Mouse (Mus musculus) MEL (cell line): ENCODE data around the gene Tmem132d. TPM values are rescaled to one million over a fixed set of nuclear protein-coding genes. Genes with fewer than 3 reads are reported as not detected.

Experiments used
- DNase-seq: peaks from one replicate; pipeline ENCODE4 v3.0.0; 2011; ENCODE audit warnings: low read depth, low spot score
- H3K27ac ChIP-seq: 2 replicates; pipeline ENCODE4 v1.5.1; 2012; ENCODE audit warnings: low read depth, mild to moderate bottlenecking, control low read depth, low read length, moderate library complexity; ENCODE audit not compliant: control insufficient read depth
- H3K27me3 ChIP-seq, 2 experiments: fragments of 150-350 bp in 1 of 2; sonication (generic) in 1 of 2; 2 replicates each; pipeline ENCODE4 v1.6.1; 2012; ENCODE audit warnings: low read length in 2 of 2, mild to moderate bottlenecking in 2 of 2, improper control_type of control experiment in 1 of 2, moderate library complexity in 1 of 2; ENCODE audit not compliant: insufficient read depth in 2 of 2, control insufficient read depth in 1 of 2
- H3K36me3 ChIP-seq, 2 experiments: 2 replicates each; pipeline ENCODE4 v1.6.1; 2012 to 2014; ENCODE audit warnings: low read length in 2 of 2, improper control_type of control experiment in 1 of 2, inconsistent platforms in 1 of 2, mild to moderate bottlenecking in 1 of 2; ENCODE audit not compliant: insufficient read depth in 2 of 2, control insufficient read depth in 1 of 2
- H3K4me1 ChIP-seq, 2 experiments: fragments of 150-350 bp in 1 of 2; sonication (generic) in 1 of 2; 2 replicates each; pipeline ENCODE4 v1.6.1; 2012; ENCODE audit warnings: low read length in 2 of 2, improper control_type of control experiment in 1 of 2, mild to moderate bottlenecking in 1 of 2; ENCODE audit not compliant: insufficient read depth in 2 of 2, control insufficient read depth in 1 of 2
- H3K4me3 ChIP-seq, 2 experiments: fragments of 150-350 bp in 1 of 2; sonication (generic) in 1 of 2; 2 replicates each; pipeline ENCODE4 v1.5.1; 2012; ENCODE audit warnings: low read depth in 2 of 2, low read length in 2 of 2, mild to moderate bottlenecking in 2 of 2, moderate library complexity in 2 of 2, control low read depth in 1 of 2, improper control_type of control experiment in 1 of 2; ENCODE audit not compliant: control insufficient read depth in 1 of 2, insufficient read depth in 1 of 2
- H3K79me2 ChIP-seq: 2 replicates; pipeline ENCODE4 v1.6.1; 2012; ENCODE audit warnings: mild to moderate bottlenecking, low read length, moderate library complexity; ENCODE audit not compliant: control insufficient read depth, poor library complexity, insufficient read depth
- H3K9ac ChIP-seq: 2 replicates; pipeline ENCODE4 v1.6.1; 2012; ENCODE audit warnings: low read depth, mild to moderate bottlenecking, control low read depth, low read length, moderate library complexity; ENCODE audit not compliant: control insufficient read depth, poor library complexity, severe bottlenecking
- H3K9me3 ChIP-seq: fragments of 150-350 bp; sonication (generic); replicated peaks from 2 replicates; pipeline ENCODE4 v1.6.1; 2012; ENCODE audit warnings: mild to moderate bottlenecking, low read length, improper control_type of control experiment, moderate library complexity; ENCODE audit not compliant: insufficient read depth
- CHD1 ChIP-seq: IDR thresholded peaks from 2 replicates; pipeline ENCODE4 v1.6.1; 2012; ENCODE audit warnings: low read depth, mild to moderate bottlenecking, inconsistent platforms, low read length, improper control_type of control experiment
- CHD2 ChIP-seq: IDR thresholded peaks from 2 replicates; pipeline ENCODE4 v1.6.1; 2011; ENCODE audit warnings: low read length, improper control_type of control experiment
- CTCF ChIP-seq, 3 experiments: IDR thresholded peaks in 2 of 3; conservative IDR thresholded peaks in 1 of 3; 2 replicates each; pipeline ENCODE4 v1.5.1; 2011 to 2012; ENCODE audit warnings: low read length in 3 of 3, low read depth in 2 of 3, mild to moderate bottlenecking in 2 of 3, improper control_type of control experiment in 1 of 3, inconsistent platforms in 1 of 3, mixed read lengths in 1 of 3, moderate library complexity in 1 of 3; ENCODE audit not compliant: control insufficient read depth in 1 of 3, insufficient read depth in 1 of 3, poor library complexity in 1 of 3, severe bottlenecking in 1 of 3
- E2F4 ChIP-seq: IDR thresholded peaks from 2 replicates; pipeline ENCODE4 v1.6.1; 2011; ENCODE audit warnings: low read depth, low read length, improper control_type of control experiment, borderline replicate concordance
- ELF1 ChIP-seq: IDR thresholded peaks from 2 replicates; pipeline ENCODE4 v1.6.1; 2014; ENCODE audit warnings: low read depth, mild to moderate bottlenecking, inconsistent platforms, low read length, improper control_type of control experiment, moderate library complexity
- GATA1 ChIP-seq: IDR thresholded peaks from 2 replicates; pipeline ENCODE4 v1.6.1; 2011; ENCODE audit warnings: low read depth, low read length, improper control_type of control experiment
- JUND ChIP-seq: IDR thresholded peaks from 2 replicates; pipeline ENCODE4 v1.6.1; 2011; ENCODE audit warnings: low read depth, mild to moderate bottlenecking, improper control_type of control experiment, low read length
- KAT2A ChIP-seq: conservative IDR thresholded peaks from 2 replicates; pipeline ENCODE4 v1.6.1; 2012; ENCODE audit warnings: low read depth, low read length, improper control_type of control experiment, inconsistent platforms
- MAZ ChIP-seq: IDR thresholded peaks from 2 replicates; pipeline ENCODE4 v1.6.1; 2012; ENCODE audit warnings: low read depth, mild to moderate bottlenecking, inconsistent platforms, low read length, improper control_type of control experiment
- MEF2A ChIP-seq: IDR thresholded peaks from 2 replicates; pipeline ENCODE4 v1.6.1; 2014; ENCODE audit warnings: low read depth, mild to moderate bottlenecking, inconsistent platforms, low read length, improper control_type of control experiment; ENCODE audit not compliant: poor library complexity, insufficient replicate concordance, severe bottlenecking; ENCODE audit errors: extremely low read depth
- MXI1 ChIP-seq: IDR thresholded peaks from 2 replicates; pipeline ENCODE4 v1.6.1; 2011; ENCODE audit warnings: mild to moderate bottlenecking, low read depth, low read length, improper control_type of control experiment
- MYB ChIP-seq: IDR thresholded peaks from 2 replicates; pipeline ENCODE4 v1.6.1; 2011; ENCODE audit warnings: mild to moderate bottlenecking, low read depth, low read length, improper control_type of control experiment
- MYC ChIP-seq: IDR thresholded peaks from 2 replicates; pipeline ENCODE4 v1.6.1; 2011; ENCODE audit warnings: low read depth, mild to moderate bottlenecking, low read length, improper control_type of control experiment, moderate library complexity
- NELFE ChIP-seq: IDR thresholded peaks from 2 replicates; pipeline ENCODE4 v1.6.1; 2011; ENCODE audit warnings: low read depth, low read length, improper control_type of control experiment
- NRF1 ChIP-seq: IDR thresholded peaks from 2 replicates; pipeline ENCODE4 v1.6.1; 2014; ENCODE audit warnings: low read depth, mild to moderate bottlenecking, inconsistent platforms, low read length, improper control_type of control experiment, moderate library complexity; ENCODE audit not compliant: poor library complexity, insufficient read depth, severe bottlenecking
- POLR2AphosphoS2 ChIP-seq: IDR thresholded peaks from 2 replicates; pipeline ENCODE4 v1.6.1; 2011; ENCODE audit warnings: low read length, improper control_type of control experiment
- POLR2AphosphoS5 ChIP-seq: IDR thresholded peaks from 2 replicates; pipeline ENCODE4 v1.6.1; 2012; ENCODE audit warnings: low read depth, borderline replicate concordance, mild to moderate bottlenecking, inconsistent platforms, low read length, moderate library complexity, mixed read lengths
- RAD21 ChIP-seq: IDR thresholded peaks from 2 replicates; pipeline ENCODE4 v1.6.1; 2011; ENCODE audit warnings: mild to moderate bottlenecking, low read depth, low read length, improper control_type of control experiment
- RCOR1 ChIP-seq: IDR thresholded peaks from 2 replicates; pipeline ENCODE4 v1.6.1; 2012; ENCODE audit warnings: low read depth, mild to moderate bottlenecking, inconsistent platforms, low read length, improper control_type of control experiment
- SIN3A ChIP-seq: IDR thresholded peaks from 2 replicates; pipeline ENCODE4 v1.6.1; 2012; ENCODE audit warnings: low read length, improper control_type of control experiment, inconsistent platforms
- SMC3 ChIP-seq: IDR thresholded peaks from 2 replicates; pipeline ENCODE4 v1.6.1; 2011; ENCODE audit warnings: low read depth, low read length, improper control_type of control experiment
- TBP ChIP-seq: IDR thresholded peaks from 2 replicates; pipeline ENCODE4 v1.8.0; 2011; ENCODE audit warnings: low read depth, low read length, improper control_type of control experiment
- TCF12 ChIP-seq: IDR thresholded peaks from 2 replicates; pipeline ENCODE4 v1.6.1; 2014; ENCODE audit warnings: low read depth, mild to moderate bottlenecking, inconsistent platforms, low read length, improper control_type of control experiment, moderate library complexity
- USF1 ChIP-seq: IDR thresholded peaks from 2 replicates; pipeline ENCODE4 v1.6.1; 2014; ENCODE audit warnings: low read depth, mild to moderate bottlenecking, inconsistent platforms, low read length, improper control_type of control experiment, moderate library complexity
- USF2 ChIP-seq, 2 experiments: IDR thresholded peaks; 2 replicates each; pipeline ENCODE4 v1.6.1; 2011 to 2012; ENCODE audit warnings: improper control_type of control experiment in 2 of 2, low read length in 2 of 2, borderline replicate concordance in 1 of 2, inconsistent platforms in 1 of 2, low read depth in 1 of 2, mild to moderate bottlenecking in 1 of 2; ENCODE audit not compliant: insufficient read depth in 1 of 2
- ZKSCAN1 ChIP-seq: IDR thresholded peaks from 2 replicates; pipeline ENCODE4 v1.6.1; 2012; ENCODE audit warnings: low read depth, mild to moderate bottlenecking, inconsistent platforms, low read length, improper control_type of control experiment, moderate library complexity
- polyA plus RNA-seq, 2 experiments: library from polyadenylated mRNA; stranded (reverse) in 1 of 2; unstranded in 1 of 2; fragments of >175 nt in 1 of 2; fragments of >200 nt in 1 of 2; gene quantifications; 2 replicates each; pipeline versions ENCODE4 v1.2.1 to v1.2.4; 2012; ENCODE audit warnings: low replicate concordance in 2 of 2, low read depth in 1 of 2; ENCODE audit not compliant: insufficient read length in 2 of 2, insufficient read depth in 1 of 2, missing spikeins in 1 of 2
- total RNA-seq: library from RNA; depleted of rRNA; stranded (reverse); fragments of 300-350 nt; gene quantifications from 2 replicates; pipeline ENCODE4 v1.2.3, GENCODE M21; 2012

The Tmem132d gene
- total and polyA plus RNA-seq, 3 experiments: not detected

DNA sequence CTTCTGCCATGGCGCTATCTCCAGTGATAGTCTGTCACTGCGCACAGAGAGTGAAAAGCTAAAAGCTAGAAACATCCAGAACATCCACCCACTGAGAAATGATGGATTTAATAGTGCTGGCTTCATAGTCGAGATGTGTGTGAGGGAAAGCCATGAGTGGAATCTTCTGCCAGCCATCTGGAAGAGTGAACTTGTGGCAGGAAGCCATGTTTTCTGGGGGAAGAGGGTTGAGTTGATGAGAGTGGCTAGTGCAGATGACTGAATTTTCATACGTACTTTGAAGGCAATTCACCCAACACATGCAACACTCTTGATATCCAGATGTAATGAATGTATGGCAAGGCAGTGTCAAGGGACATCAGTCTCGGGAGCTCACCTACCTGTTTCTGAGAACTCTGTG is 342.3 kb downstream of the Tmem132d start:
- no peak overlapping the region for H3K9ac ChIP-seq
- no peaks in the 10 kb centered on the region for H3K27me3 ChIP-seq
- DNase-seq: no peak
- H3K27ac ChIP-seq: no peak overlapping the region
- no peaks in the 10 kb centered on the region for H3K79me2 ChIP-seq
- no peaks in the 10 kb centered on the region for H3K9me3 ChIP-seq
- no peaks in the 10 kb centered on the region for H3K4me1 ChIP-seq
- no peaks in the 10 kb centered on the region for H3K36me3 ChIP-seq
- no peak for TF ChIP-seq POLR2AphosphoS5
- TF ChIP-seq ZKSCAN1: no peak
- no peak for TF ChIP-seq TBP
- TF ChIP-seq JUND: no peak
- no peak for TF ChIP-seq RAD21
- no peak for TF ChIP-seq USF1
- no peak for TF ChIP-seq MYB
- TF ChIP-seq CTCF (IDR thresholded peaks at IDR 0.05 in 2 of 3, conservative IDR thresholded peaks at IDR 0.05 in 1 of 3; ENCODE audit: control insufficient read depth in 1 of 3, insufficient read depth in 1 of 3, low read depth in 2 of 3, low read length in 3 of 3, poor library complexity in 1 of 3, severe bottlenecking in 1 of 3): no peak
- no peak for TF ChIP-seq NELFE
- no peak overlapping the region for H3K4me3 ChIP-seq

DNA sequence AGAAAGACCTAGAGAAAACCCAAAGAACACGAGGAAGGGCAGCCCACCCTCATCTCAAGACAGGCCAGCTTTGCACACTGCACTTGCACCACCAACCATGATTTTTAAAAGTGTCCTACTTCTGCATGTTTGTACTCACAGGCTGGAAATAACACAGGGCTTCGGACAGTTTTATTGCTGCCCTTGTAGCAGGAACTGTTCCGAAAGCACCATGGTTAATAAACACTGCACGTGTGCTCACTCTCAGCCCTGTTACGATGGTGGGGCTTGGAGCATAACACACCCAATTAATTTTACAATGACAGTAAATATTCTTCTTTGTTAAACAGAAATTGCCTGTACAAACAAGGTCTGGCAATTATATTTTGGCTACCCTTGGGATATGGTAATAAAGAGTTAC is 357.4 kb downstream of the Tmem132d start:
- no peak for DNase-seq
- H3K36me3 ChIP-seq: no peaks in the 10 kb centered on the region
- H3K4me1 ChIP-seq: no peaks in the 10 kb centered on the region
- no peak overlapping the region for H3K9ac ChIP-seq
- H3K79me2 ChIP-seq: no peaks in the 10 kb centered on the region
- TF ChIP-seq RCOR1 (no peak), SIN3A (no peak), USF1 (no peak), MAZ (no peak), KAT2A (no peak), ELF1 (no peak), USF2 (IDR thresholded peaks at IDR 0.05; ENCODE audit: borderline replicate concordance in 1 of 2, insufficient read depth in 1 of 2, low read depth in 1 of 2, low read length in 2 of 2) (no peak), CHD2 (no peak), ZKSCAN1 (no peak), NELFE (no peak)
- no peak overlapping the region for H3K27ac ChIP-seq
- H3K27me3 ChIP-seq: no peaks in the 10 kb centered on the region
- H3K9me3 ChIP-seq: no peaks in the 10 kb centered on the region
- H3K4me3 ChIP-seq: no peak overlapping the region

DNA sequence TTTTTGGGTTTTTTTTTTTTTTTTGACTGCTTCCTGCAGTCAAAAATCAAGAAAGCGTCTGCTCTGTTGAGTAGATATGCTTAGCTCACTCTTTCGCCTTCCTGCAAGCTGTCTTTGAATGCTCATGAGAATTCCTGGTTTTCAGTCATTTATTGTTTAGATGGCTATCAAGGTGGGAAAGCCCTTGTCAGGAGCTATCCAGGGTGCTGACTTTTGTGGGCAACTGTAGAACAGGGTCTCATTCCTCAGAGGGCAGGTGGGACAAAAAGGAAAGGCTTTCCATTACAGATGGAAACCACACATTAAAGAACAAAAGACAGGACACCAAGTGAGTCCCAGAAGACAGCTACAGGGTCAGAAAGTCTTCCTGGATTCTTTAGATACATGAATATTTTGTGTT is 360.3 kb downstream of the Tmem132d start:
- H3K4me3 ChIP-seq: no peak overlapping the region
- H3K9me3 ChIP-seq: no peaks in the 10 kb centered on the region
- DNase-seq: peak; percentile 1
- no peaks in the 10 kb centered on the region for H3K79me2 ChIP-seq
- no peaks in the 10 kb centered on the region for H3K36me3 ChIP-seq
- H3K27ac ChIP-seq: no peak overlapping the region
- no peaks in the 10 kb centered on the region for H3K4me1 ChIP-seq
- no peak overlapping the region for H3K9ac ChIP-seq
- H3K27me3 ChIP-seq: no peaks in the 10 kb centered on the region
- TF ChIP-seq CTCF (IDR thresholded peaks at IDR 0.05 in 2 of 3, conservative IDR thresholded peaks at IDR 0.05 in 1 of 3; ENCODE audit: control insufficient read depth in 1 of 3, insufficient read depth in 1 of 3, low read depth in 2 of 3, low read length in 3 of 3, poor library complexity in 1 of 3, severe bottlenecking in 1 of 3) (no peak), E2F4 (no peak), MEF2A (no peak), TCF12 (no peak), NRF1 (no peak), MXI1 (no peak), SMC3 (no peak), MYC (no peak), POLR2AphosphoS2 (no peak), SIN3A (no peak), CHD2 (no peak), GATA1 (no peak), MYB (no peak), CHD1 (no peak)
